Mouse (Mus musculus): ENCODE measurements around the gene AI413582.

Gene AI413582

DNA sequence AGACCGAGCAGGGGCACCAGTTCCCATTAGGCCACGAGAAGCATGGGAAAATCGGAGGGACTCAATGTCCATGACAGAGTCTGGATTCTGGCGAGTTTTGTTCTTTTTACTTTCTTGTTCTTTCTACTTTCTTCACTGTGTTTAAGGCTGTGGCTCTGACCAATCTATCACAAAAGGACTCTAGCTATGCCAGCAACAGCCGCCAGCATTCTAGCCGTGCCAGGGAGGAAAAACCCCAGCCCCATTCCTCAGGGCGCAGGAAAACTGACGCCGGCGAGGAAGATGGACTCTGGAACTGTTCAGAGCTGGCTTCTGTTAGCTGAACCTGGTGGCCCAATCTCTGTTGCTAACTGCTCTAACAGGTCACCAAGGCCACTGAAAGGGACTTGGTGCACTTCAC is 12.9 kb upstream of the AI413582 start:
- DNase-seq, result no peak

DNA sequence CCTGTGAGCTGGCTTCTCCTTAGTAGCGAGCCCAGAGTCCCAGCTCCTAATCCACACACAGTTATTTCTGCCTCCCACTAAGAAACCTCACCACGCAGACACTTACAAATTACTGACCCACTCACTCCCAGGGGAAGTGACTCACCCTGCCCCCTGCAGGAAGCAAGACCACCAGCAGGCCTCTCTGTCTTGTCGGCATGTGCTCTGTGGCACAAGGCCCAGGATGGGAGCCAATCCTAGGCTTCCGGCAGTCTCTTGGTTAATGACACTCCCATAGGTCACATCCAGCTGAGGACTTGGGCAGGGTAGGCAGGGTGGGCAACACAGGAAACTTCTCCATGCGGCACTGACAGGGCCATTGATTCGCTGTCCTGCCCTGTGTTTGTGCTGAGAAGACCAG is 11.9 kb upstream of the AI413582 start:
- DNase-seq, result no peak

DNA sequence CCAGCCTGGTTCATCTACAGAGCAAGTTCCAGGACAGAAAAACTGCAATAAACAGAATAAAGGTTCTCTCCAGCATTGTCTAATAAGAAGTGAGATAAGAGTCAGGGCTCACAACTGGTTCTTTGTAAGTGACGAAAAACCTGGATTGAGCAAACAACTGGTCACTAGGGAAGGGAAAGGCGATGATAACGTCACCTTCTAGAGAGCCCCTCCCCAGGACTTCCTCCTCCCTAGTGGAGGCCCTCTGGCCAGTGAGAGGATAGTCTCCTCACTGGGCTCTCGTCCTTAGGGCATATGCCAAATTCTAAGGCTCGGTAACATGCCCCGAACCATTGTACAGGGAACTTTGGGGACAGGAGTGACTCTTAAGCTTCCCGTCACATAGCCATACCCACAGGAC is 10.5 kb upstream of the AI413582 start:
- DNase-seq, result no peak

DNA sequence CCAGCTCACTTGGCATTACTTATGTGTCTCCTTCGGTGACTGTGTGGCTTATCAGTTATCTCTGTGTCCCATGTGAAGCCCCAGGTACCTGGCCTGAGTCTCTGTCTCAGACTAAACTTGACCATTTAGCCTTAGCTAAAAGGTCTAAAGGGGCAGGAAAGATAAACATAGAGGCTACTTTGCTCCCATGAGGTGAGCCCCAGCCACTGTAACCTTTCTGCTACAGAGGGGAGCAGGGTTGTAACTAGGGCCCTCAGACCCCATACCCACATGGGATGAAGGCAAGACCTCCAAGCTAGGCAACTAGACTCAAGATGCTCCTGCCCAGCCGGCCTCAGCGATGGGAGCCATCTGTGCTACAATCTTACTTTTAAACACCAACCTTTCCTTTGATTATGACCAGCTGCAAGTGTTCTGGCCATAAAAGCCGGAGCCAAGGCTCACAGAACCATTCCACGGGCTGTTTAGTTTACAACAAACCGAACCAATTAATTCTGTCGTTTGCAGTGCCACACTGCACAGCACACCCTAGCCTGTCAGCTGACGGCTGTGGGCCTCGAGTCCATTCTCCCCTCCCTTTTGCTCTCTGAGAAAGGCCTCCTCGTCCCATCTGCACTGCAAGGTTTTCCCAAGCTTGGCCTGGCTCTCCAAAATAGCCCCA is 9.7 kb upstream of the AI413582 start:
- no peak for DNase-seq

DNA sequence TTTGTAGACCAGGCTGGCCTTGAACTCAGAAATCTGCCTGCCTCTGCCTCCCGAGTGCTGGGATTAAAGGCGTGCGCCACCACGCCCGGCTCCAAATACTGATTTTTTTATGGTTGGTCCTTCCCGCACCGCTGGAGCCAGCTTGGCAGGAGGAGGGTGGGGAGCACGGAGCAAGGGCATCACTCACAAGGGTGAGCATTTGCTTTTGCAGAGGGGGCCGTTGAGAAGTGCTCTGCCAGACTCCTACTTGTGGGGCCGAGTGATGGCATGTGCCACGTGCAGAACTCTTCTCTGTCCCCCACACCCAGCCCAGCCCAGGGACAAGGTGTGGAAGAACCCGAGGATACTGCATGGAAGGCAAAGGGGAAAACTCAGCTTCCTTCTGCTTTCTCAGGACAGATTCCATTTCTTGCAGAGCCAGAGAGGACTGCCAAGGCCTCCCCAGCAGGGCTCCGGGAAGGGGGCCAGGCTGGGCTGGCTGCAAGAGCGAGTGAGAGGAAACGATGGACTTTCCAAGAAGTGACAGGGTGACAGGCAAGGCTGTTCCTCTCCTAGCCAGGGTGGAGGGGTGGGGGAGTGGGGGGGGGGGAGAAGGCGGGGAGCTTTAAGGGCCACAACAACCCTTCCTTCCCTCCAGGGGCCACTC is 9.0 kb upstream of the AI413582 start:
- no peak for DNase-seq

DNA sequence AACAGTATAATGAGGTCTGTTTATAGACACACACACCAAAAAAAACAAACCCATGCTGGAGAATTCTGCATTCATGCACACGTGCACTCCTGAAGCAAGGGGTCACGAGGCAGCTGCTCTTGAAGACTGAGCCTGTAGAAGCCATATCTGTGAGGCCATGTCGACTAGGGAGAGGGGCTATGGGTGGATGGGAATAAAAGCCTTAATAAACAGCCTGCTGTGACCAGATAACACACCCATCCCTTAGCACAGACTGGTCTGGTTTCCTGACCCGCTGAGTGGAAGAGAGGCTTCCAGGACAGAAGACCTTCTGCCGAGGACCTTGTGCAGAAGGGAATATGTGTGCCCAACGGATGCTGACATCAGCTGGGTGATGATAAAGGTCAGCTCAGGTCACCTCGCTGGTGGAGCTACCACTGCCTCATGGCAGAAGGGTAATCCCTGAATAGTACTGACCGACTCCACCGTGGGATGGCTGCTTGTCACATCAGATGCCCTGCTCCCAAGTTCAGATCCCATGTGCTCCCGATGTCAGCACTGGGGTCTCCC is 8.3 kb upstream of the AI413582 start:
- no peak for DNase-seq

DNA sequence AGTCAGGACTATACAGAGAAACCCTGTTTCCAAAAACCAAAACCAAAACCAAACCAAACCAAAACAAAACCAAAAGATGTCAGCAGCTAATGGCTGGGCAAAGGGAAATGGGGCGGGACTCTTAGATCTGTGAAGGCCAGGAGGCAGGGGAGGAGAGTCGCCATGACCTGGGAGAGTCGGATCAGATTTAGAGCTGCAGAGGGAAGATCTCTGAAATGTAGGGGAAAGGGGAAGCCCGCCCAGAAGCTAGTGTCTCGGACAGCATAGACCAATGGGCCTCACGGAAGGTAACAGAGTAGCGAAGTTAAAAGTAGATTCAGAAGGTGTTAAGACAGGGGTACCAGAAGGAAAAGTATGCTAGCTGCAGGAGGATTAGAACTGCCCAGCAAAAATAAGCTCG is 5.8 kb upstream of the AI413582 start:
- DNase-seq, result no peak

DNA sequence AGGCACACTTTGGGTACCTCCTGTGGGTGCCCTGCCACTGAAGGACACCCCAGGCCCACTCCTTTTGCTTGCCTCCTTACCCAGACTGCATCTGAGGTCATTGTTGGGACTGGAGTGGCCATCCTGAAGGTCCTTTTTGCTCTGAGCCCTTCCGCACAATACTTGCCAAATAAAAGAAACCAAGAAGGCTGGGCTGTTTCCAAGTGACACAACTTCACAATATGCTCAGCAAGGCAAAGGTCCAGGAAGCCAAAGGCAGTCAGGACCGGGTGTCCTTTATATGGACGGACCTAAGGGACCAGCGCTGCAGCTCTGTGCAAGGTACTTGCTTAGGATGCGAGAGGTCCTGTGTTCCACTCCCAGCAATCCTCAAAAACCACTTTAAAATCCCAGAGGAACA is 2.7 kb upstream of the AI413582 start:
- DNase-seq, result no peak

DNA sequence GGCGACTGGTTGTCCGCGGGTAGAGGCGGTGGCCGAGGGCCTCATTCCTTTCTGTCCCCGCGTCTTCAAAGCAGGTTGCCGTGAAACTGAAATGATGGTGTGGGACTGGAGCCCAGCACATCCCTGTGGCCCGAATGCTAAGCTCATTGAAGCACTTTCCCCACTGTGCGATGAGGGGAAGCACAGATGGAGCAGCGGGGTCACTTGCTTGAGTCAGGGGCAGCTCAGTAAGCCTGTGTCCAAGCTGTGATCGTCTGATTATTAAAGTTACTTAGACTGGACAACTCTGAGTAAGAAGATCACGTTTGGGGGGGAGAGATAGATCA is 349 bp upstream of the AI413582 start:
- DNase-seq, result no peak

DNA sequence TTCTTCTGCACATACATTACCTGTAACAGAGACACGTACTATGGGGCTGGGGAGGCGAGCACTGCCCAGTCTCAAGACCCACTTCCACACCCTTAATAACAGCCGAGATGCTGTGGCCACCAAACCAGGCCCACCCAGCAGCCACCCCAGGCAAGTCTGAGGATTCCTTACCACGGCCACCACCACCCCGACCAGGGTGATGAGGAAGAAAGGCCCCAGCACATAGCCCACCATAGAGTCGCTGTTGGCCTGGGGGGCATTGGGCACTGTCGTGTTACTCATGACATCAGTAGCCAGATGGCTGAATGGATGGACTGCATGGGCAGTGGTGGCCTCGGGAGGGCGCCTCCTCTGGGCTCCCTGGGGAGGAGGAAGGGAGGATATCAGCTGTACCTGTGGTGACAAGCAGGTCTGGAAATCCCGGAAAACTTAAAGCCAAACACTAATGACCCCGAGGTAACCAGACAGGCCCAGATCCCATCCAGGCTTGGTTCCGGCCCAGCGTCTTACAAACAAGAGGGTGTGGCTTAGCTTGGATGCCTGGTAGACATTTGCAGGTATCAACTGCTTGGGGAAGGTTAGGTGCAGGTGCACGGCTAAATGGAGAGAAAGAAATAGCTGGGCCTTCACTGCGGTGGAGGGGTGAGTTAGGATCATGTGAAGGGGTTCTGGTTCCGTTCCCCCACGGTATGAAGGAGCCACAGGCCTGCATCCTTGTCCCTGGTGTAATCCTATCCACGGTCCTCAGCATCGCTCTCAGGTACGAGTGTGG is 979 bp downstream of the AI413582 start:
- DNase-seq, result no peak

DNA sequence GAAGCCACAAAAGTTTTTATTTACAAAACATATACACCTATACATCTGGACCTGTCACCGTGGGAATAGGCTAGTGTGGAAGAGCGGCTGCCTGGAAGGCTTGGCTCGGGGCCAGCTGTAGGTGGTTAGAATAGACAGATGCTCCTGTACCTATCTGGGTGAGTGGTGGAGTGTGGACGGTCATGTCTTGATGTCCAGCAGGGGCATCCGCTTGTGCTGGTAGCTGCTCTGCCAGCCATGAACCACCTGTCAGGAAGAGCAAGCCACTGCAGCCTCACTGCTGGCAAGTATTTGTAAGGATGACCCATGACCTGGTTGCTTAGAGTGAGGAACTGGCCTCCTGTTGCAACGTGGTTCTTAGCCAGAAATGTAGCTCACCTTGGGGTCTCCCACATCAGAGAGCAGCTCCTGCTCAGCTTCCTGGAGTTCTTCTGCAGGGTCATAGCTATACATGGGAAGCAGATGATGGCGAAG is 1.7 kb downstream of the AI413582 start:
- DNase-seq, result no peak

DNA sequence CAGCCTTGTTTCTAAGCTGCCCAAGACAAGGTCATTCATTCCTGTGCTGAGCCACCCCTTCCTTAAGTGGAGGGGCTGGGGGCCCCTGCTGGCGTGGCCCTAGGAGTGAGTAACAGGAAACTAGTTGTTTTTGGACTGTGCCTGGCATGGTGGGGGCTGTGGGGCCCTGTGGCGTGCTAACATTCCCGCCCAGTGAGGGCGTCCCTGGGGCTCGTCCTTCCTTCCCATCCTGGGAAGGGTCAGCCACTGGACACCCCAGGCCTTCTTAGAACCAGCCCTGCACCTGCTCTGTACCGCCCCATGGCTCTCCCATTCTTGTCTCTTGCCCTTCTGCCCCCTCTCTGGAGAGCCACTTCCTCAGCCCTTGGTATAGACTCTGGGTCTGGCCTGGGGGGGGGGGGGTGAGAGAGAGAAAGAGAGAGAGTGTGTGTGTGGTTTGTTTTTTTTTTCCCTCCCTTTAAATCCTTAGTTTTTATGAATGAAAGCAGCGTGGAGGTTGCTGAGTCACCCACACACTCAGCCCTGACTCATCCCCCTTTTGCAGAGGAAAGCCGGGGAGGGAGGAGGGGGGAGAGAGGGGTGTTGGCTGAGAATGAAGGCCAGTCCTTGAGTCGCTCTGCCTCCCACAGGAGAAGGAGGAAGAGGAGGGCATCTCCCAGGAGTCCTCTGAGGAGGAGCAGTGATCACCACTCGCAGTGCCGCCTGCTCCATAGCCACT is 3.6 kb downstream of the AI413582 start:
- no peak for DNase-seq

DNA sequence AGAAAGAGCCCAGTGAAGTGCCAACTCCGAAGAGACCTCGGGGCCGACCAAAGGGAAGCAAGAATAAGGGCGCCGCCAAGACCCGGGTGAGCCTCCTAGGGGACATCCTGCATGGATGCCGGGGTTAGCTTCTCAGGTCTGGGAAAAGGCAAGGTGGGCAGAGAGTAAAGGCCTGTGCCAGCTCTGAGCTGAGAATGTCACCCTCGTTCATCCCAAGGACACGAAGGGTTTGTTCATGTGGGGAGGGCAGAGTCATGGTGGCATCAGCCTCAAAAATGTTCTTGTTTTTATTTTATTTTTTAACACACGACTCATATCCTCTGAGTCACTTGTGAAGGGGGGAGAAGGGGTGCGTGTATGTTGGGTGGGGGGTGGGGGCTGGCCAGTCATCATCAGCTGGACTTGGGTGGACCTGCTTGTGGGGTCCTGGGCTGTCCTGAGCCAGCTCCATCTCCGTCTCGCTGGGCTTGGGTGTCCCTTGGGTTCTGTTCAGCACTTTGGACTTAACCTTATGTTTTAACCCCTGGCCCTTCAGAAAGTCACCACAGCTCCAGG is 4.6 kb downstream of the AI413582 start:
- no peak for DNase-seq

DNA sequence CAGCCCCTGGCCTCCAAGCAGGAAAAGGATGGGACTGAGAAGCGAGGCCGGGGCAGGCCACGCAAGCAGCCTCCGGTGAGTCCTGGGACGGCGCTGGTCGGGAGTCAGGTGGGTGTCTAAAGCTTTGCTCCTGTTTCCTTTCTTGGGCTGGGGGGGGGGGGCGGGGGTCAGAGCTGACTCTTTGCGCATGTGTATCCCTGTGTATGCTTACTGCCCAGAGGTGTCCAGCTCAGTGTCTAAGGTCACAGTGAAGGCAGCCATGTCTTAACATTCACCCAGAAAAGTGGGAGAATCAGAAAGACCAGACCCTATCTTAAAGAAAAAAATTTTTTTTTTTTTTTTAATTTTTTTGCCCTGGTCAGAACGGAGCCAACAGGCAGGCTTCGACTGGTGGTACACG is 6.0 kb downstream of the AI413582 start:
- no peak for DNase-seq

DNA sequence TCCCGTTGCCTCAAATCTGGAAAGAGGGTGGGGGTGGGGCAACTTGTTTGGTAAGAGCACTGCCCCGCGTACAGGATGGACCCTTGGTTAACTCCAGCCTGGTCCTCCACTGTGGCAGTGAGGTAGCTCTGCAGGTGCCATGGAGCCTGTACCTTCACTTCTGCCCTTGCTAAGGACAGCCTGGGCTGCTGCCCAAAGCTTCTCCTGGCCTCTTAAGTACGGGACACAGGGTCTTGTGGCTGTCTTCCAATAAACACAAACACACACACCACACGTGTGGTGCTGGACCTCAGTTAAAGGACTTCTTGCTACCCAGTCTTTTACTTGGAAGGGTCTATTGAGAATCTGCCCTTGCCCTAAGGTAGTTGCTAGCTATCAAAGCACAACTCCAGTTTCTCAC is 6.7 kb downstream of the AI413582 start:
- DNase-seq, result no peak

DNA sequence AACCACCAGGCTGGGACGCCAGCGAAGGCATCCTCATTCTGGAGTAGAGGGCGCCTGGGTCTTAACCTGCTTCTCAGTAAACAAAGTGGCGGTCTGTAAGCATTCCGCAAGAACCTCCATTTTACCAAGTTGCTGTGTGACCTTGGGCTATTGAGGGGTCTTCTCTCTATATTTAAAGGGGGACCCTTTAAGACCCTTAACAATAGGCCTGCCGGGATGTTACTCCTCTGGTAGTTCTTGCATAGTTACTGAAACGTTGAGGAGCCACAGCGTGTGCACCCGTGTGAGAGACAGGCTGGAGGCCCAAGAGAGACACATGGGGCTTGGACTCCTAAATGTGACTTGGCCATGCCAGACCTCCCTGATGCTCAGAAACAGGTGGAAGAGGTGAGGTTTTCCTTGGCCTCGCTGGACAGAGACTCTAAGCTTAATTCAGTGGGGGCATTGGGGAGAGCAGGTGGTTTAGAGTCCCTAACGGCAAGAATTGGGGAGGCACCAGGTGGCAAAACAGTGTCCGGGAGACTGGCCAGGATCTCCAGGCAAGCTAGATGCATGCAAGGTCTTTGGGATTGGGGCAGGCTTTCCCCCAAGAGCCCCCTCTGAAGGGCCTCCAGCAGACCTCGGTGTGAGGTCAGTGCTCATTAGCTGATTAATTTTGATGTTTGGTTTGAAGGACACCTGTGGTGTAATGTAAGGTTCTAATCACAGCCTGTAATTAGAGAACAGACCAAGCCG is 7.5 kb downstream of the AI413582 start:
- no peak for DNase-seq

DNA sequence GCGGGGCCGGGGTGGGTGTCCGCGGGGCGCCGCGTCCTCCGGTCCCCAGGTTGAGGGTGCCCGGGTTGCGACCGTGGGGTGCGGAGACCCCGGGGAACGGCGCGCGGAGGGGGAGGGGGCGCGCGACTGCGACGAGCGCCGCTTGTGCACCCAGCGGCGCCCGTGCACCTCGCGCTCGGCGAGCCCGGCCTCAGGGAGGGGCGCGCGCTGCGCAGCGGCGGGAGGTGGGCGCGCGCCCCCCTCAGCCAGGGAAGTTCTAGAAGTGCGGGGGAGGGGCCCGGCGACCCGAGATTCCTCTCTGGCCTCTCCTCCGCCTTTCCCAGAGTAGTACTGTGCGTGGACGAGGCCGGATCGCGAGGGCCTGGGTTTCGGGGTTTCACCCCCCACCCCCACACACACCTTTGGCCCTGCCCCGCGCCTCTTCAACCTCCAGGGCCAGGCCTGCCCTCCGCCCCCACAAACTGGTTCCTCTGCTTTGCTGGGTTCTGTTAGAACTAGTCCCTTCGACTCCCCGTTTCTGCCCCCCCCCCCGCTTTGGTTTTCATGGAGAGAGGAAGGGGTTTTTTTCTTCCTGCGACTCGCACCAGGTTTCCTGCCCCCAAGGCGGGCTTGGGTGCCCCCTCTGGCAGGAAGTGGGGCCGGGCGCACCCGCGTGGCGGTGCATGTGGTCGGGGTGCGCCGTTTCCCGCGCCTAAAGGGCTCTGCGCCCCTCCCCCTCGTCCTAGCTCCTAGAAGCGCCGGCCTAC is 8.2 kb downstream of the AI413582 start:
- DNase-seq, result peak; percentile 63 to 70

DNA sequence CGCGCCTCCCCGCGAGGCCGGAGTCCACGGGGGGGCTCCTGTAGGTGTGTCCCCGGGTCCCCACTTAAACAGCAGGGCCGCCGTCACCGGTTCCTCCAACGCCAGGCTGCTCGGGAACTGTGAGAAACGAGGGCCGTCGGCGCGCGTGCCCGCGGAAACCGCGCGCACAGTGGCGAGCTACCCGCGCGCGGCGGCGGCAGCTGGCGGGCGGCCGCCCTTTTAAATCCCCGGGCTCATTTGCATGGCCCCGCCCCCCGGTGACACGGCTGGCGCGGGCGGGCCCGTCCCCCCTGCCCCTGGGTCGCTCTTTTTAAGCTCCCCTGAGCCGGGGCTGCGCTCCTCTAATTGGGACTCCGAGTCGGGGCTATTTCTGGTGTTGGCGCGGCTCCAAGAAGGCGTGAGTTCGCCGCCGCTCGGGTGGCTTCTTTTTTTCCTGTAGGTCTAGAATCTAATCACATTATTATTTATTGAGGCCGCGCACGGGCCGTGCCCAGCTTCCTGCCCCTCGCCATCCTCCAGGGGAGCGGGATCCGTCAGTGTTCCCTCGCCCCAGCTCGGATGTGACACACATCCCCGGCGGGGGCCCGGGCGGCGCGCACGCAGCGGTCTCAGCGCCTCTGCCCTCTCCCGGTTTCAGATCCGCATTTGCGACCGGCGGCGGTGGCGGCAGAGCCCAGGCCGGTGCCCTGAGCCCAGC is 9.1 kb downstream of the AI413582 start, which contains the start of gene Hmga1:
Hmga1 (plus strand) TSS at position 183 of the 697 bp plus-strand sequence.
- DNase-seq, result peak; percentile 86 to 94

DNA sequence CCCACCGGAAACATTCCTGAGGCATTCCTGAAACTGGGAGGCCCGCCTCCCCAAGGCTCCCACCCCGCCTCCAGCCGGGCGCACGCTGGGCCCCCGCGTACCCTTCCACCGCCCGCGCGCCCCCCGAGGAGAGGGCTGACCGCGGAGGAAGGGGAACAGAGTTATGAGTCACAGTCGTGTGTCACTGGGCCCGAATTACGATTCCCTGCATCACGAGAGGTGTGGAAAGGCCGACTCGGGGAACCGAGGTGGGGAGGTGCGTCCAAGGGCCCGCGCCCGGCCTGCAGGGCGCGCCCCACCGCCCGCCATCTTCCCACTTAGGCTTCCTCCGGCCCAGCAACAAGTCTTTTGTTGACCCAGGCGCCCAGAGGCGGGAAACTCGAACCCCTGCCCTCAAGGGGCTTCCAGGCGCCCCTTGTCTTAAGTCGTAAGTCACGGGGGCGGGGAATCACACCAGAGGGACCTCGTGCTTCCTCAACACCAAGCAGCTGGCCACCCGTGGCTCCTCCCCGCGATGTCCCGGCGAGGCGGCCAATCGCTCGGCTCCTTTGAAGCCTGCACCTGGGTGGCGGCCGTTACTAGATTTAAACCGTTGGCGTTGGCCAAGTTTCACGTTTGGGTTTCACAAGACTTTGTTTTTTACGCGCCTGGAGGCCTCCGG is 9.9 kb downstream of the AI413582 start:
- DNase-seq, result peak; percentile 74

DNA sequence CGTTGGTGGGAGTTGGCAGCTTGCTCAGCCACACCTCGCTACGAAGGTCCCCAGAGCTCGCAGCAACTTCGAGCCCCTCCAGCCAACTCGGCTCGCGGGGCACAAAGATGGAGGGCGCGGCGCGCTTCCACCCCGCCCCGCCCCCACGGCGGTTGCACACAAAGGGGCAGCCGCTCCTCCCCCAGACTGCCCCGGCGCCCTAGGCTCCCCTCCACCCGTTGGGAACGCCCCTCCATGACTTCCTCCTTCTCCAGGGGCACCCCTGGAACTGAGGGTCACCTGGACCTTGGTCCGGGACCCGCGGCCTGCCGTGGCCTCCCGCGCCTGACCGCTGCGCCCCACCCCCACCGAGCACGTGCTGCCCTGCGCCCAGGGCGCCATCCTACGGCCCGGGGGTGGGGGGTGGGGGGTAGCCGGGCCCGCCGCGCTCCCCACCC is 10.5 kb downstream of the AI413582 start:
- DNase-seq, result peak; percentile 45 to 54
